Mouse (Mus musculus) neural tube, embryonic 14.5 days (tissue): ENCODE data around the gene Guca2a. TPM values are rescaled to one million over a fixed set of nuclear protein-coding genes. Genes with fewer than 3 reads are reported as not detected.

Source experiments
- ATAC-seq: fragments of 200-750 bp; cut with Nextera tagmentation; 2 replicates; pipeline ENCODE4 v1.8.0; 2017; ENCODE audit warnings: low read depth, mild to moderate bottlenecking, moderate TSS enrichment, moderate library complexity
- H3K27ac ChIP-seq: fragments of 300-500 bp; sonication (generic); 2 replicates; pipeline ENCODE4 v1.5.1; 2014; ENCODE audit warnings: low read depth, mild to moderate bottlenecking, control low read depth, low read length, moderate library complexity, mixed read lengths
- H3K27me3 ChIP-seq: fragments of 300-500 bp; sonication (generic); 2 replicates; pipeline ENCODE4 v1.6.1; 2014; ENCODE audit warnings: low read length; ENCODE audit not compliant: control insufficient read depth, insufficient read depth
- H3K36me3 ChIP-seq: fragments of 300-500 bp; sonication (generic); 2 replicates; pipeline ENCODE4 v1.6.1; 2014; ENCODE audit warnings: low read length, mixed read lengths; ENCODE audit not compliant: control insufficient read depth, insufficient read depth
- H3K4me1 ChIP-seq: fragments of 300-500 bp; sonication (generic); 2 replicates; pipeline ENCODE4 v1.6.1; 2014; ENCODE audit warnings: low read length; ENCODE audit not compliant: control insufficient read depth, insufficient read depth
- H3K4me2 ChIP-seq: fragments of 300-500 bp; sonication (generic); 2 replicates; pipeline ENCODE4 v1.6.1; 2014; ENCODE audit warnings: mild to moderate bottlenecking, low read depth, low read length, control low read depth
- H3K4me3 ChIP-seq: fragments of 300-500 bp; sonication (generic); 2 replicates; pipeline ENCODE4 v1.5.1; 2014; ENCODE audit warnings: low read depth, low read length, control low read depth, mixed read lengths
- H3K9ac ChIP-seq: fragments of 300-500 bp; sonication (generic); replicated peaks from 2 replicates; pipeline ENCODE4 v1.6.1; 2014; ENCODE audit warnings: low read depth, mild to moderate bottlenecking, control low read depth, low read length, mixed read lengths
- H3K9me3 ChIP-seq: fragments of 300-500 bp; sonication (generic); 2 replicates; pipeline ENCODE4 v1.6.1; 2016; ENCODE audit warnings: low read length; ENCODE audit not compliant: control insufficient read depth
- WGBS: fragments of 180-500 bp; shearing (Covaris S2); extraction: QIAGEN DNeasy Blood & Tissue Kit; methylation state at CpG from one replicate; pipeline ENCODE4 v1.1.7; 2014; 5-methylcytosine and 5-hydroxymethylcytosine counted together
- polyA plus RNA-seq: library from polyadenylated mRNA; unstranded; fragments of >200 nt; fragmentation: Nextera tagmentation; extraction: Ambion mirVana; gene quantifications from 2 replicates; pipeline ENCODE4 v1.2.1, GENCODE M21; 2014

Guca2a gene
- polyA plus RNA-seq, 1 experiment from 2014 or later: not detected

DNA sequence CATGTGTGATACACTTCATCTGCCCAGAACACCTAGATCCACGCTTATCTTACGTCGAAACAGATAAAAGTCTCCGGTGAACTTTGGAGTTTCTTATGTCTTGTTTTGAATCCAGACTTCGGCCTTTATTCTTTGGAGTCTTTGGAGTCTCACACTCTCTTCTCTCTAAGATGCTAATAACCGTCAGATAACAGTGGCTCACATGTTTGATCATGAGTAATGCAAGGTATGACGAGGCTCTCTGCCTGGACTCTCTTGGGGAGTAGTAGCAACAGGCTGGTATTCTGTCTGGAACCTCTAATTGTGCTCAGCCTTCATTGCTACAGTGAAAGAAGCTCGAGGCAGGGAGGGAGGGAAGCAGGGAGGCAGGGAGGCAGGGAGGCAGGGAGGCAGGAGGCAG lies 22.5 kb downstream of the Guca2a start:
- no peaks in the 10 kb centered on the region for H3K9me3 ChIP-seq
- 82% methylated on average over 8 of the region's 8 CpGs for WGBS
- no peaks in the 10 kb centered on the region for H3K4me1 ChIP-seq
- H3K4me2 ChIP-seq: no peak overlapping the region
- no peak overlapping the region for H3K4me3 ChIP-seq
- H3K36me3 ChIP-seq: no peaks in the 10 kb centered on the region
- no peaks in the 10 kb centered on the region for H3K27me3 ChIP-seq
- no peak for ATAC-seq
- no peak overlapping the region for H3K9ac ChIP-seq
- no peak overlapping the region for H3K27ac ChIP-seq

DNA sequence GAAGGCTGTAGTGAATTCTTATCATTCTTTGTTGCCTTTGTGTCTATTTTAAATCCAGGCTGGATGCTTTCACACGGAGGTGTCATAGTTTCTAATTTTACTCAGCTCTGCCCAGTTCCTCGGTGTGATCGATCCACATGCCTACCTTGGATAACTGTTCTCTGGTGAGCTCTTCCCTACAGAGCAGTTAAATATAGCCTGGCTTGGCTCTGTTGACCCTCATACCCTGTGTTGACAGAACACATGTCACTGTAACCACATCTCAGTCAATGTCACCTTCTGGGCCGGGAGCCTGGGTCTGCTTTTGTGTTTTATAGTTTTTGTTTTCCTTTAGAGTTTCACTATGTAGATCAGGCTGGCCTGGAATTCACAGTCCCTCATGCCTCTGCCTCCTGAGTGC lies 24.6 kb downstream of the Guca2a start:
- H3K27me3 ChIP-seq: no peaks in the 10 kb centered on the region
- ATAC-seq: no peak
- whole genome bisulfite sequencing: 79% methylated on average over 4 of the region's 4 CpGs
- no peak overlapping the region for H3K4me2 ChIP-seq
- H3K27ac ChIP-seq: no peak overlapping the region
- no peak overlapping the region for H3K4me3 ChIP-seq
- H3K36me3 ChIP-seq: no peaks in the 10 kb centered on the region
- H3K4me1 ChIP-seq: 0 out of 2 replicates have a peak, but pooled peaks cover 4% of the 10 kb centered on the region
- no peak overlapping the region for H3K9ac ChIP-seq
- H3K9me3 ChIP-seq: no peaks in the 10 kb centered on the region

- no peak overlapping the region for H3K9ac ChIP-seq
- no peaks in the 10 kb centered on the region for H3K27me3 ChIP-seq
- no peak for ATAC-seq
- 0 out of 2 replicates have a peak, but pooled peaks cover 4% of the 10 kb centered on the region for H3K4me1 ChIP-seq
- 92% methylated on average over 7 of the region's 7 CpGs for WGBS
- H3K36me3 ChIP-seq: no peaks in the 10 kb centered on the region
- no peak overlapping the region for H3K27ac ChIP-seq
- H3K4me2 ChIP-seq: no peak overlapping the region
- H3K9me3 ChIP-seq: no peaks in the 10 kb centered on the region
- no peak overlapping the region for H3K4me3 ChIP-seq
Observed at GRCm38 (mm10) chr4:119662976-119663375, 25.5 kb downstream of the Guca2a start.

GRCm38 (mm10) chr4:119663409-119664095 lies 26.0 kb downstream of the Guca2a start:
- Histone ChIP-seq H3K4me1 (0 out of 2 replicates have a peak, but pooled peaks cover 4% of the 10 kb centered on the region), H3K27ac (no peak overlapping the region), H3K27me3 (no peaks in the 10 kb centered on the region), H3K9me3 (no peaks in the 10 kb centered on the region), H3K4me2 (no peak overlapping the region), H3K4me3 (no peak overlapping the region), H3K36me3 (no peaks in the 10 kb centered on the region), H3K9ac (no peak overlapping the region)
- WGBS: 95% methylated on average over 14 of the region's 14 CpGs
- ATAC-seq: no peak

DNA sequence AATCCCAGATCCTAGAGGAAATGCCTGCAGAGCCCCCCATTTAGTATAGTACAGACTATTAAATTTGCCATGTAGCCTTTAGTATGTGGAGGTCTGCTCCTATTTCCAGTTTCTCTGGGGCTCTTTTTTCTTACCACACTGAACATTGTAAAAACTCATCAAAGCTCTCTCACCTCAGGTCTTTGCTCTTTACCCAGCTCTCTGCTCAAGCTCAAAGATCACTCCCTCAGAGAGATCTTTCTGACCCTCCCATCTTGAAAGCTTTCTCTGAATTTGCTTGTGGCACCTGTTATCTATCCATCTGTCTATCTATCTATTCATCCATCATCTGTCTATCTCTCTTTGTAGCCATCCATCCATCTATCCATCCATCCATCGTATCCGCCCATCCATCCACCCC lies 27.7 kb downstream of the Guca2a start:
- WGBS: 97% methylated on average over 2 of the region's 2 CpGs
- H3K4me3 ChIP-seq: no peak overlapping the region
- 0 out of 2 replicates have a peak, but pooled peaks cover 4% of the 10 kb centered on the region for H3K4me1 ChIP-seq
- no peak overlapping the region for H3K4me2 ChIP-seq
- no peaks in the 10 kb centered on the region for H3K27me3 ChIP-seq
- H3K27ac ChIP-seq: no peak overlapping the region
- H3K9ac ChIP-seq: no peak overlapping the region
- H3K9me3 ChIP-seq: no peaks in the 10 kb centered on the region
- no peaks in the 10 kb centered on the region for H3K36me3 ChIP-seq
- no peak for ATAC-seq

DNA sequence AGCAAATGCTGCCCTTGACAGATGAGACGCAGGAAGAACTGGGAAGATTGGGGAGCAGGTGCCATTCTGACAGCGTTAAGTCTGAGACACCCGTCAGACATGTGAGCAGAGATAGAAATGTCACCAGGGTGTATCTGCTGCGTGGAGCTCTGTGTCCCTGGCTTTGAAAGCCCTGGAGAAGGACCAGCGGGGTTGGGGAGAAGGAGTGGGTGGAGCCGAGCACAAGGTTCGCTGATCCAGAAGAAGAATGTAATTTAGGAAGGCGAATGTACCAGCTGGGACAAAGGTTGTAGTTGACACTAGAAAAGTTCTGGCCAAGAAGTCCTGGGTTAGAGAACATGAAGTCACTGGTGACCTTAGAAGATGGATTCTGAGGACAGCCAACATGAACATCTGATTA lies 28.6 kb downstream of the Guca2a start:
- Histone ChIP-seq H3K36me3 (no peaks in the 10 kb centered on the region), H3K4me3 (no peak overlapping the region), H3K4me1 (peaks cover 7% of the 10 kb centered on the region; the same call in 1 of the 2 replicates), H3K9me3 (no peaks in the 10 kb centered on the region), H3K27me3 (no peaks in the 10 kb centered on the region), H3K27ac (no peak overlapping the region), H3K9ac (no peak overlapping the region), H3K4me2 (no peak overlapping the region)
- 41% methylated on average over 8 of the region's 8 CpGs for WGBS
- ATAC-seq: no peak

DNA sequence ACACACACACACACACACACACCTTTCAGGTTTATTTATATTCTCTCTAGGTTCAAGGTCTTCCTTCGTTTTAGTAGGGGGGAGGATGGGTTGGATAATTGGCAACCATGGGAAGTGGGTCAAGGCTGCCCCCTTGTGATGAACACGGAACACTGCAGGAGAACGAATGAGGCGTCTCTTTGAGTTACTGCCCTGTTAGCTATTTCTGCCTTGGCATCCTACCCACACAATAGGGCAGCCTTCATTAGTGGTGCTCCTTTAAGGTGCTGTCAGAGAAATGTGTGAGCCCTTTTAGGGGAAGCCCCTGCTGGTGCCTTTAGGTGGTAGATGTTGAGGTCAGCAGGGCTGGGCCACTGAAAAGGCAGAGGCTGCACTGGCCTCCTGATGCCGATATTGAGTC lies 29.9 kb downstream of the Guca2a start:
- WGBS: 18% methylated on average over 5 of the region's 5 CpGs
- no peak overlapping the region for H3K9ac ChIP-seq
- H3K4me1 ChIP-seq: peaks cover 7% of the 10 kb centered on the region; the same call in 1 of the 2 replicates
- 0 out of 2 replicates have a peak, but pooled peaks have one; percentile 30 for ATAC-seq
- no peak overlapping the region for H3K4me3 ChIP-seq
- no peaks in the 10 kb centered on the region for H3K27me3 ChIP-seq
- no peaks in the 10 kb centered on the region for H3K36me3 ChIP-seq
- no peaks in the 10 kb centered on the region for H3K9me3 ChIP-seq
- H3K27ac ChIP-seq: no peak overlapping the region
- no peak overlapping the region for H3K4me2 ChIP-seq

DNA sequence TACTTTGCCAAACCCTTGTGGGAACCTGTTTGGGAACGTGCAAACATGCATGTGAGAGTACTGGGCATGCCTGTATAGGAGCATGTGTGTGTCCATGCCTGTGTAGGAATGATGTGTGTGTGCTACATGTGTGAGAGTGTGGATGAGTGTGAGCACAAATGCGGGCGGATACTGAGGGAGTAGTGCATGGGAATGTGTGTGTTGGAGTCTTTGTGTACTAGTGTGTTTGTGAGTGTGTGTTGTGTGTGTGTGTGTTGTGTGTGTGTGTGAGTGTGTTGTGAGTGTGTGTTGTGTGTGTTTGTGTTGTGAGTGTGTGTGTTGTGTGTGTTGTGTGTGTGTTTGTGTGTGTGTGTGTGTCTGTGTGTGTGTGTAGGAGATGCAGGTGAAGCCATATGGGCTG lies 30.7 kb downstream of the Guca2a start:
- Histone ChIP-seq H3K4me2 (no peak overlapping the region), H3K9me3 (no peaks in the 10 kb centered on the region), H3K4me1 (peaks cover 7% of the 10 kb centered on the region; the same call in 1 of the 2 replicates), H3K27ac (no peak overlapping the region), H3K36me3 (no peaks in the 10 kb centered on the region), H3K27me3 (no peaks in the 10 kb centered on the region), H3K9ac (no peak overlapping the region), H3K4me3 (no peak overlapping the region)
- ATAC-seq: no peak
- WGBS: 87% methylated on average over 3 of the region's 3 CpGs

DNA sequence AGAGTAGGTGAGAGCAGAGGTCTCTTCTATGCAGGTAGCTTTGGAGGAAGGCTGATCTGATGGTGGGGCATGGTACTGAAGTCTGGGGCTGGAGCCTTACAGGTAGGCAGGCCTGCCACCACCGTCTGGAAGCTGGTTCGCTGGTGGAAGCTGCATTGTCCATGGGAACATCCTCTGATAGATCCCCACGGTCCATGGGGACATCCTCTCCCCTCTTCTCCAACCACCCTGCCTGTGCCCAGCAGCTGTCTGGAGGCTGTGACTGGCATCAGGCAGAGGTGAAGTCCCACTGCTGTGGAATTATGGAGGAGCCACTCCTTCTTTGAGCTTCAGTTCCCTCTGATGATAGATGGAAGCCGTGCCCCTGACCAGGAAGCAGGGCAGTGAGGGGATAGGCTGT lies 31.1 kb downstream of the Guca2a start:
- 78% methylated on average over 4 of the region's 4 CpGs for WGBS
- Histone ChIP-seq H3K9me3 (no peaks in the 10 kb centered on the region), H3K4me3 (no peak overlapping the region), H3K9ac (no peak overlapping the region), H3K4me2 (no peak overlapping the region), H3K27ac (no peak overlapping the region), H3K4me1 (peaks cover 7% of the 10 kb centered on the region; the same call in 1 of the 2 replicates), H3K27me3 (no peaks in the 10 kb centered on the region), H3K36me3 (no peaks in the 10 kb centered on the region)
- no peak for ATAC-seq
